8 mouse cellular contexts compared by ENCODE assay signal in the genomic region with DNA sequence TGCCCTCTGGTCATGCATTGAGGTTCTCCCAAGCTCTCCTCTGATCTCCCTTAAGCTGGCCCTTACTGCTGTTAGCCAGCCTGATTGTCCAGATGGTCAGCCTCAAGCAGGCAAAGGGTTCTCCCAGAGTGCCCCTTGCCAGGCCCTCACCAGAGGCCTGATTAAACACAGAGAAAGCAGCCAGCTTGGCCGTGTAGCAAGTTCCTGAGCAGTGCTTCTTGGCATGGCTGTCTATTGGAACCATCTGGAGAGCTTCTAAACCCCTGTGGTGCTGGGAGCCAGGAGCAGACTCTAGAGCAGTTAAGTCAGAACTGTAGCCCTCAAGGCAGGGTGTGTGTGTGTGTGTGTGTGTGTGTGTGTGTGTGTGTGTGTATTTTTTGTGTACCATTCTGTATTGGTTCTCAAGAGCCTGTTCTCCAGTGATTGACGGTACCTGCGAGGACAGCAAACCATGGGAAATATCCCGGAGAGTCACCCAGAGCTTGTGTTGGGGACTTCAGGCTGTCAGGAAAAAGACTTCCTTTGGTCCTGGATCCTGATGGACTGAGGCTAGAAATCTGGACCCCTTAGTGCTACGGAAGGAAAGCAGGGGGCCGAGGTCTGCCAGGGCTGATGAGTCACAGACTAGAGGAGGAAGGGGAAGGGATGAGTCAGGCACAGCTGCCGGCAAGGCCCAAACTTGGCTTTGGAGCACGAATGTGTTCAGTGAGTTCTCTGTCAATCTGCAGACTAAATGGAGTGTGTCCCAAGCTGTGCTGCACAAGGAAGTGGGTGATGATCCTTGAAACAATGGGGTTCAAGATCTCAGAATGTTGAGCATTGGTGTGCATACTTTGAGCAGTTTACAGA. TPM values are rescaled to one million over a fixed set of nuclear protein-coding genes. Genes with fewer than 3 reads are reported as not detected.
DNase-seq lines count a peak whose midpoint lies in the region; ATAC-seq and TF ChIP-seq lines count a peak whose summit lies in the region.

No protein-coding gene starts in this region.

- no peak overlapping the region for H3K9ac ChIP-seq in forebrain, embryonic 15.5 days (replicated peaks)
- H3K9ac ChIP-seq in intestine, embryonic 16.5 days (ENCODE audit: low read depth, low read length), result no peak overlapping the region
- H3K9ac ChIP-seq in limb, embryonic 11.5 days (ENCODE audit: low read length), result no peak overlapping the region
- no peak overlapping the region for H3K9ac ChIP-seq in midbrain, embryonic 15.5 days

- no peaks in the 10 kb centered on the region for H3K27me3 ChIP-seq in forebrain, embryonic 10.5 days (ENCODE audit: poor library complexity, severe bottlenecking)
- H3K27me3 ChIP-seq in forebrain, embryonic 15.5 days, result no peaks in the 10 kb centered on the region
- no peaks in the 10 kb centered on the region for H3K27me3 ChIP-seq in cerebellum, adult 2 months (ENCODE audit: control insufficient read depth, insufficient read depth, low read length)
- H3K27me3 ChIP-seq in intestine, embryonic 16.5 days (replicated peaks; ENCODE audit: control insufficient read depth, insufficient read depth, low read length), result no peaks in the 10 kb centered on the region
- no peaks in the 10 kb centered on the region for H3K27me3 ChIP-seq in limb, embryonic 11.5 days (ENCODE audit: control insufficient read depth, insufficient read depth, low read length)
- H3K27me3 ChIP-seq in midbrain, embryonic 15.5 days (replicated peaks), result no peaks in the 10 kb centered on the region

- ATAC-seq in forebrain, embryonic 15.5 days (replicated peaks), result no peak
- peak; percentile 67 for ATAC-seq in intestine, embryonic 16.5 days
- no peak for ATAC-seq in limb, embryonic 11.5 days (ENCODE audit: insufficient number of reproducible peaks, low FRiP score, low TSS enrichment, low read depth)
- no peak for ATAC-seq in midbrain, embryonic 15.5 days (replicated peaks)

- no peak for TF ChIP-seq POLR2A in cerebellum, adult 2 months (IDR thresholded peaks at IDR 0.05; ENCODE audit: borderline replicate concordance, insufficient read depth, low read length)

- H3K4me3 ChIP-seq in forebrain, embryonic 10.5 days, result no peak overlapping the region
- H3K4me3 ChIP-seq in forebrain, embryonic 15.5 days, result no peak overlapping the region
- no peak overlapping the region for H3K4me3 ChIP-seq in cerebellum, adult 2 months (replicated peaks; ENCODE audit: insufficient read depth, low read depth, low read length)
- no peak overlapping the region for H3K4me3 ChIP-seq in intestine, embryonic 16.5 days (ENCODE audit: low read length)
- H3K4me3 ChIP-seq in limb, embryonic 11.5 days (ENCODE audit: low read depth, low read length), result no peak overlapping the region
- H3K4me3 ChIP-seq in midbrain, embryonic 15.5 days, result no peak overlapping the region

- peaks cover 49% of the 10 kb centered on the region for H3K4me1 ChIP-seq in forebrain, embryonic 10.5 days
- 0 out of 2 replicates have a peak, but pooled peaks cover 9% of the 10 kb centered on the region for H3K4me1 ChIP-seq in forebrain, embryonic 15.5 days
- peaks cover 36% of the 10 kb centered on the region for H3K4me1 ChIP-seq in cerebellum, adult 2 months (ENCODE audit: control insufficient read depth, insufficient read depth, low read length)
- H3K4me1 ChIP-seq in intestine, embryonic 16.5 days (ENCODE audit: control insufficient read depth, insufficient read depth, low read length), result peaks cover 5% of the 10 kb centered on the region
- H3K4me1 ChIP-seq in limb, embryonic 11.5 days (ENCODE audit: control insufficient read depth, insufficient read depth, low read length), result peaks cover 10% of the 10 kb centered on the region
- no peaks in the 10 kb centered on the region for H3K4me1 ChIP-seq in midbrain, embryonic 15.5 days

- H3K27ac ChIP-seq in forebrain, embryonic 10.5 days, result peak overlapping the region; percentile 45
- H3K27ac ChIP-seq in forebrain, embryonic 15.5 days (replicated peaks), result no peak overlapping the region
- peak overlapping the region; percentile 52 for H3K27ac ChIP-seq in cerebellum, adult 2 months (ENCODE audit: insufficient read depth, low read length)
- H3K27ac ChIP-seq in intestine, embryonic 16.5 days (ENCODE audit: low read length), result peak overlapping the region; percentile 38
- H3K27ac ChIP-seq in limb, embryonic 11.5 days (replicated peaks; ENCODE audit: low read depth, low read length), result peak overlapping the region; percentile 66; the same call in 1 of the 2 replicates
- peak overlapping the region; percentile 13; the same call in 1 of the 2 replicates for H3K27ac ChIP-seq in midbrain, embryonic 15.5 days

- intact Hi-C loops in gastrocnemius, postnatal 14 days (cut with DNase I; ENCODE audit: low total_unique reads), result no loop called here

- WGBS in forebrain, embryonic 10.5 days, result 87% methylated on average over 8 of the region's 8 CpGs
- 79% methylated on average over 8 of the region's 8 CpGs for WGBS in forebrain, embryonic 15.5 days
- WGBS in cerebellum, adult 2 months, result 6% methylated on average over 8 of the region's 8 CpGs
- 58% methylated on average over 8 of the region's 8 CpGs for WGBS in intestine, embryonic 16.5 days
- 74% methylated on average over 8 of the region's 8 CpGs for WGBS in limb, embryonic 11.5 days
- 78% methylated on average over 8 of the region's 8 CpGs for WGBS in midbrain, embryonic 15.5 days

- H3K36me3 ChIP-seq in forebrain, embryonic 10.5 days (replicated peaks), result no peaks in the 10 kb centered on the region
- no peaks in the 10 kb centered on the region for H3K36me3 ChIP-seq in forebrain, embryonic 15.5 days
- no peaks in the 10 kb centered on the region for H3K36me3 ChIP-seq in intestine, embryonic 16.5 days (ENCODE audit: control insufficient read depth, insufficient read depth, low read length)
- H3K36me3 ChIP-seq in limb, embryonic 11.5 days (ENCODE audit: control insufficient read depth, insufficient read depth, low read length), result 0 out of 2 replicates have a peak, but pooled peaks cover 3% of the 10 kb centered on the region
- H3K36me3 ChIP-seq in midbrain, embryonic 15.5 days (replicated peaks), result no peaks in the 10 kb centered on the region

- H3K9me3 ChIP-seq in forebrain, embryonic 10.5 days, result no peaks in the 10 kb centered on the region
- no peaks in the 10 kb centered on the region for H3K9me3 ChIP-seq in forebrain, embryonic 15.5 days
- H3K9me3 ChIP-seq in intestine, embryonic 16.5 days (ENCODE audit: control insufficient read depth, low read length), result no peaks in the 10 kb centered on the region
- no peaks in the 10 kb centered on the region for H3K9me3 ChIP-seq in limb, embryonic 11.5 days (ENCODE audit: control insufficient read depth, low read length)
- no peaks in the 10 kb centered on the region for H3K9me3 ChIP-seq in midbrain, embryonic 15.5 days

- no peak for TF ChIP-seq CTCF in cerebellum, adult 2 months (IDR thresholded peaks at IDR 0.05; ENCODE audit: borderline replicate concordance, insufficient read depth, low read depth, low read length)

- no peak for DNase-seq in forebrain, embryonic 10.5 days (ENCODE audit: extremely low spot score, low spot score)
- DNase-seq in cerebellum, adult 2 months, result peak; percentile 90 to 98
- DNase-seq in gastrocnemius, postnatal 14 days, result peak; percentile 86
- DNase-seq in limb, embryonic 11.5 days (ENCODE audit: low spot score), result no peak
- no peak for DNase-seq in thymus, postnatal 36 days

- no peak overlapping the region for H3K4me2 ChIP-seq in forebrain, embryonic 15.5 days (replicated peaks)
- H3K4me2 ChIP-seq in intestine, embryonic 16.5 days (ENCODE audit: low read depth, low read length), result no peak overlapping the region
- H3K4me2 ChIP-seq in limb, embryonic 11.5 days (ENCODE audit: low read depth, severe bottlenecking), result no peak overlapping the region
- no peak overlapping the region for H3K4me2 ChIP-seq in midbrain, embryonic 15.5 days

RNA-seq across cellular contexts. Expression of gene Ankrd2, which starts 18.2 kb away (rescaled TPM):
- polyA plus RNA-seq in forebrain, embryonic 10.5 days (2016; fragmentation: Nextera tagmentation; extraction: Ambion mirVana), result 0.42 TPM in 1 of 2 replicates, not detected in the other
- 0.36 and 0.51 TPM in 2 replicates for polyA plus RNA-seq in forebrain, embryonic 15.5 days (2015; fragmentation: Nextera tagmentation; extraction: Ambion mirVana)
- polyA plus RNA-seq in cerebellum, adult 2 months (2012; rRNA removed), result 0.32 and 0.54 TPM in 2 replicates
- 100 to 1,000 TPM; 113 to 188 TPM for total RNA-seq in gastrocnemius, postnatal 14 days (2021)
- polyA plus RNA-seq in intestine, embryonic 16.5 days (2015; fragmentation: Nextera tagmentation; extraction: Ambion mirVana), result 0.16 TPM in 1 of 2 replicates, not detected in the other
- 0.31 and 0.92 TPM in 2 replicates for polyA plus RNA-seq in limb, embryonic 11.5 days (2014; fragmentation: Nextera tagmentation; extraction: Ambion mirVana)
- polyA plus RNA-seq in midbrain, embryonic 15.5 days (2015; fragmentation: Nextera tagmentation; extraction: Ambion mirVana), result 0.56 and 0.83 TPM in 2 replicates

RNA-seq across cellular contexts. Expression of gene Hoga1, which starts 27.8 kb away (rescaled TPM):
- polyA plus RNA-seq in forebrain, embryonic 10.5 days (2016; fragmentation: Nextera tagmentation; extraction: Ambion mirVana), result 0.95 and 1.3 TPM in 2 replicates
- 0.96 and 1.2 TPM in 2 replicates for polyA plus RNA-seq in forebrain, embryonic 15.5 days (2015; fragmentation: Nextera tagmentation; extraction: Ambion mirVana)
- polyA plus RNA-seq in cerebellum, adult 2 months (2012; rRNA removed), result 2.2 and 2.4 TPM in 2 replicates
- 1 to 10 TPM; 3.3 to 4.3 TPM for total RNA-seq in gastrocnemius, postnatal 14 days (2021)
- polyA plus RNA-seq in intestine, embryonic 16.5 days (2015; fragmentation: Nextera tagmentation; extraction: Ambion mirVana), result 2.2 and 2.7 TPM in 2 replicates
- polyA plus RNA-seq in limb, embryonic 11.5 days (2014; fragmentation: Nextera tagmentation; extraction: Ambion mirVana), result 1.1 and 1.4 TPM in 2 replicates
- polyA plus RNA-seq in midbrain, embryonic 15.5 days (2015; fragmentation: Nextera tagmentation; extraction: Ambion mirVana), result 1.1 and 1.3 TPM in 2 replicates

RNA-seq across cellular contexts. Expression of gene 4933411K16Rik, which starts 34.4 kb away (rescaled TPM):
- not detected in 2 replicates for polyA plus RNA-seq in forebrain, embryonic 10.5 days (2016; fragmentation: Nextera tagmentation; extraction: Ambion mirVana)
- polyA plus RNA-seq in forebrain, embryonic 15.5 days (2015; fragmentation: Nextera tagmentation; extraction: Ambion mirVana), result not detected in 2 replicates
- polyA plus RNA-seq in cerebellum, adult 2 months (2012; rRNA removed), result 0.32 and 0.41 TPM in 2 replicates
- under 1 TPM; 0.25 to 0.42 TPM for total RNA-seq in gastrocnemius, postnatal 14 days (2021)
- 0.16 TPM in 1 of 2 replicates, not detected in the other for polyA plus RNA-seq in intestine, embryonic 16.5 days (2015; fragmentation: Nextera tagmentation; extraction: Ambion mirVana)
- polyA plus RNA-seq in limb, embryonic 11.5 days (2014; fragmentation: Nextera tagmentation; extraction: Ambion mirVana), result not detected in 2 replicates
- polyA plus RNA-seq in midbrain, embryonic 15.5 days (2015; fragmentation: Nextera tagmentation; extraction: Ambion mirVana), result not detected in 2 replicates

RNA-seq across cellular contexts. Expression of gene Ubtd1, which starts 36.1 kb away (rescaled TPM):
- polyA plus RNA-seq in forebrain, embryonic 10.5 days (2016; fragmentation: Nextera tagmentation; extraction: Ambion mirVana), result 9.2 and 9.6 TPM in 2 replicates
- polyA plus RNA-seq in forebrain, embryonic 15.5 days (2015; fragmentation: Nextera tagmentation; extraction: Ambion mirVana), result 8.7 and 9.9 TPM in 2 replicates
- 28.1 and 29.4 TPM in 2 replicates for polyA plus RNA-seq in cerebellum, adult 2 months (2012; rRNA removed)
- 10 to 100 TPM; 14.8 to 17.4 TPM for total RNA-seq in gastrocnemius, postnatal 14 days (2021)
- polyA plus RNA-seq in intestine, embryonic 16.5 days (2015; fragmentation: Nextera tagmentation; extraction: Ambion mirVana), result 11.2 and 13.3 TPM in 2 replicates
- polyA plus RNA-seq in limb, embryonic 11.5 days (2014; fragmentation: Nextera tagmentation; extraction: Ambion mirVana), result 10.1 and 10.6 TPM in 2 replicates
- polyA plus RNA-seq in midbrain, embryonic 15.5 days (2015; fragmentation: Nextera tagmentation; extraction: Ambion mirVana), result 10.0 and 13.6 TPM in 2 replicates

RNA-seq across cellular contexts. Expression of gene Mms19, which starts 36.7 kb away (rescaled TPM):
- 35.3 and 42.3 TPM in 2 replicates for polyA plus RNA-seq in forebrain, embryonic 10.5 days (2016; fragmentation: Nextera tagmentation; extraction: Ambion mirVana)
- polyA plus RNA-seq in forebrain, embryonic 15.5 days (2015; fragmentation: Nextera tagmentation; extraction: Ambion mirVana), result 34.8 and 36.4 TPM in 2 replicates
- polyA plus RNA-seq in cerebellum, adult 2 months (2012; rRNA removed), result 54.9 and 65.5 TPM in 2 replicates
- 1 to 10 TPM; 8.0 to 9.1 TPM for total RNA-seq in gastrocnemius, postnatal 14 days (2021)
- polyA plus RNA-seq in intestine, embryonic 16.5 days (2015; fragmentation: Nextera tagmentation; extraction: Ambion mirVana), result 27.8 and 28.4 TPM in 2 replicates
- polyA plus RNA-seq in limb, embryonic 11.5 days (2014; fragmentation: Nextera tagmentation; extraction: Ambion mirVana), result 40.1 and 50.5 TPM in 2 replicates
- 34.9 and 37.5 TPM in 2 replicates for polyA plus RNA-seq in midbrain, embryonic 15.5 days (2015; fragmentation: Nextera tagmentation; extraction: Ambion mirVana)

Comparison
In these comparisons a context has a peak if more than half of its experiments do, and no peak if none do; other contexts are left out.
1. DNase-seq: peak in cerebellum, adult 2 months (2 of 2) and gastrocnemius, postnatal 14 days (single experiment); none in forebrain, embryonic 10.5 days (single experiment), limb, embryonic 11.5 days (single experiment) and thymus, postnatal 36 days (0 of 2).